21 mouse cellular contexts compared by ENCODE assay signal in the genomic region with DNA sequence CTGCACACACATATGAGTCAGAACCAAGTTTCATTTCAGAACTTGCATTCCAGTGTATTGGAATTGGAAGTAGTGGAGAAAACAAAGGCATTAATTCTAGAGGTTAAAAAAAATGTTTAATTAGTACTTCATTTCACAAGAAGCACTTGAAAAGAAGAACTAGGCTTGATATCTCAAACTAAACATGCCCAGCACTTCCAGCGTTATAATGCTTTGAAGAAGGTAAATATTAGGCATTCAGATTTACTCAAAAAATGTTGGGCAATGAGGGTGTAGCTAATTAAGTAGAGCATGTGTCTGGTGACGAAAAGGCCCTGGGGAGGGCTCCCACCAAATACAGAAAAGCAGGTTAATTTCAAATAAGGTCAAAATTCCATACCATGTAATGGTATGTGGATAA. TPM values are rescaled to one million over a fixed set of nuclear protein-coding genes. Genes with fewer than 3 reads are reported as not detected.
"Had no signal": no experiment of that assay in that cellular context is flagged by ENCODE, and none has a peak within 500 bp of the region (broad histone marks: within the 10 kb centered on the region; RNA-seq: fewer than 3 reads in every experiment).

No protein-coding gene starts in this region.

- H3K9ac ChIP-seq: limb, embryonic 15.5 days; liver, embryonic 12.5 days; liver, embryonic 14.5 days; midbrain, embryonic 13.5 days; midbrain, embryonic 15.5 days; neural tube, embryonic 12.5 days; stomach, embryonic 15.5 days had no signal

- H3K9me3 ChIP-seq: limb, embryonic 15.5 days; liver, embryonic 12.5 days; megakaryocyte, embryonic 14.5 days; midbrain, embryonic 13.5 days; midbrain, embryonic 15.5 days; neural tube, embryonic 12.5 days; stomach, embryonic 15.5 days had no signal

- H3K4me3 ChIP-seq: limb, embryonic 15.5 days; liver, embryonic 12.5 days; megakaryocyte, embryonic 14.5 days; midbrain, embryonic 13.5 days; midbrain, embryonic 15.5 days; neural tube, embryonic 12.5 days; stomach, embryonic 15.5 days had no signal

- H3K27me3 ChIP-seq: limb, embryonic 15.5 days; liver, embryonic 12.5 days; megakaryocyte, embryonic 14.5 days; midbrain, embryonic 13.5 days; midbrain, embryonic 15.5 days; neural tube, embryonic 12.5 days; stomach, embryonic 15.5 days had no signal

- ATAC-seq: liver, embryonic 12.5 days; midbrain, embryonic 13.5 days; midbrain, embryonic 15.5 days had no signal

- H3K4me1 ChIP-seq: limb, embryonic 15.5 days; liver, embryonic 12.5 days; midbrain, embryonic 15.5 days; neural tube, embryonic 12.5 days; stomach, embryonic 15.5 days had no signal

- H3K36me3 ChIP-seq: limb, embryonic 15.5 days; liver, embryonic 12.5 days; midbrain, embryonic 13.5 days; midbrain, embryonic 15.5 days; neural tube, embryonic 12.5 days; stomach, embryonic 15.5 days had no signal

- H3K27ac ChIP-seq: limb, embryonic 15.5 days; liver, embryonic 12.5 days; liver, embryonic 14.5 days; macrophage; midbrain, embryonic 13.5 days; midbrain, embryonic 15.5 days; neural tube, embryonic 12.5 days; stomach, embryonic 15.5 days; stomach, postnatal 0 days had no signal

- DNase-seq: right cerebral cortex, postnatal 14 days; thymus, adult 2 months; thymus, postnatal 25 days; thymus, postnatal 4 days had no signal

- H3K4me2 ChIP-seq: limb, embryonic 15.5 days; liver, embryonic 12.5 days; midbrain, embryonic 11.5 days; midbrain, embryonic 13.5 days; midbrain, embryonic 15.5 days; neural tube, embryonic 12.5 days; stomach, embryonic 15.5 days had no signal

RNA-seq across cellular contexts. Expression of a gene that starts 4.1 kb away (rescaled TPM):
- polyA plus RNA-seq: liver, adult 2 months; liver, embryonic 12.5 days; macrophage; midbrain, embryonic 13.5 days; midbrain, embryonic 15.5 days; midbrain, postnatal 0 days; neural tube, embryonic 12.5 days; neural tube, embryonic 14.5 days; spleen, adult 2 months; testis, adult 2 months; urinary bladder, adult 2 months had no signal
